Mouse (Mus musculus) limb, embryonic 14.5 days (tissue): ENCODE measurements around the gene Atp2c1. TPM values are rescaled to one million over a fixed set of nuclear protein-coding genes. Genes with fewer than 3 reads are reported as not detected.
A peak's percentile ranks its signal among the peaks of the same experiment; 100 is the strongest.

ENCODE experiments used
- ATAC-seq: fragments of 200-750 bp; cut with Nextera tagmentation; 2 replicates; pipeline ENCODE4 v1.8.0; 2017; ENCODE audit warnings: low read depth, moderate number of reproducible peaks, moderate TSS enrichment; ENCODE audit not compliant: low FRiP score
- DNase-seq: peaks from one replicate; pipeline ENCODE4 v3.0.0-alpha.2; 2015; ENCODE audit warnings: low spot score
- H3K27ac ChIP-seq: fragments of 300-500 bp; sonication (generic); replicated peaks from 2 replicates; pipeline ENCODE4 v1.5.1; 2014; ENCODE audit warnings: low read depth, mild to moderate bottlenecking, low read length, moderate library complexity, mixed read lengths
- H3K27me3 ChIP-seq: fragments of 300-500 bp; sonication (generic); 2 replicates; pipeline ENCODE4 v1.6.1; 2014; ENCODE audit warnings: low read length, mixed read lengths; ENCODE audit not compliant: control insufficient read depth, insufficient read depth
- H3K36me3 ChIP-seq: fragments of 300-500 bp; sonication (generic); 2 replicates; pipeline ENCODE4 v1.6.1; 2014; ENCODE audit warnings: mild to moderate bottlenecking, low read length, moderate library complexity, mixed read lengths; ENCODE audit not compliant: control insufficient read depth, insufficient read depth
- H3K4me1 ChIP-seq: fragments of 300-500 bp; sonication (generic); 2 replicates; pipeline ENCODE4 v1.6.1; 2014; ENCODE audit warnings: antibody characterized with exemption, low read length, mixed read lengths; ENCODE audit not compliant: control insufficient read depth, insufficient read depth
- H3K4me2 ChIP-seq: fragments of 300-500 bp; sonication (generic); replicated peaks from 2 replicates; pipeline ENCODE4 v1.6.1; 2014; ENCODE audit warnings: low read depth, mild to moderate bottlenecking, low read length, moderate library complexity; ENCODE audit not compliant: severe bottlenecking
- H3K4me3 ChIP-seq: fragments of 300-500 bp; sonication (generic); replicated peaks from 2 replicates; pipeline ENCODE4 v1.5.1; 2014; ENCODE audit warnings: low read length
- H3K9ac ChIP-seq: fragments of 300-500 bp; sonication (generic); 2 replicates; pipeline ENCODE4 v1.6.1; 2014; ENCODE audit warnings: mild to moderate bottlenecking, low read depth, low read length, moderate library complexity; ENCODE audit not compliant: severe bottlenecking
- H3K9me3 ChIP-seq: fragments of 300-500 bp; sonication (generic); 2 replicates; pipeline ENCODE4 v1.6.1; 2016; ENCODE audit warnings: low read length; ENCODE audit not compliant: control insufficient read depth
- POLR2A ChIP-seq: fragments of 200-500 bp; IDR thresholded peaks from 2 replicates; pipeline ENCODE4 v1.8.0; 2012; ENCODE audit warnings: inconsistent platforms, mild to moderate bottlenecking, moderate library complexity, borderline replicate concordance; ENCODE audit not compliant: insufficient read depth, insufficient read length; ENCODE audit errors: extremely low read depth
- WGBS: fragments of 180-500 bp; shearing (Covaris S2); extraction: QIAGEN DNeasy Blood & Tissue Kit; methylation state at CpG from one replicate; pipeline ENCODE4 v1.1.7; 2014; 5-methylcytosine and 5-hydroxymethylcytosine counted together
- polyA plus RNA-seq, 2 experiments: library from polyadenylated mRNA; depleted of rRNA in 1 of 2; stranded (reverse) in 1 of 2; unstranded in 1 of 2; fragments of >200 nt; fragmentation: Nextera tagmentation in 1 of 2; extraction: Ambion mirVana in 1 of 2; gene quantifications; 2 replicates each; pipeline versions ENCODE4 v1.2.1 to v1.2.3; 2012 to 2014

Gene Atp2c1
- polyA plus RNA-seq, 2 experiments = 53.0 to 62.8 TPM

DNA sequence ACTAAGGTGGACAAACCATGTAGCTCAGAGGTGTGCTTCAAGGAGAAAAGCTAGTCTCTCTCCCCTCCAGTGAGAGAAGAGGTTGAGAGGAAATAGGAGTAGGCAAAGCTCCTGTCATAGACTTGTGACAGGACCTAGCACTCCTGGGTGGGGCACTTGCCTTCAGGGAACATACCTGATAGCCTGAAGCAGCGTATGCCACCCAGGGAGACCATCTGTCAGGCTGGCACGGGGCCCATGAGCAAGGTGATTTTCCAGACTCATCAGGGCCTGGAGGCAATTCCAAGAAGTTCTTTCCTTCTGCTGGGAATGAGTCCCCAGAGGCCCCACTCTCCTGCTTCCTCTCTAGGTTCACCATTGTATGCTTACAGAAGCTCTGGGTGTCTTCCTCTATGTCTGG lies 4.1 kb downstream of the Atp2c1 start:
- no peak overlapping the region for H3K27ac ChIP-seq
- H3K4me3 ChIP-seq = no peak overlapping the region
- WGBS = 50% methylated on average over 2 of the region's 2 CpGs
- TF ChIP-seq POLR2A = no peak
- DNase-seq = no peak
- H3K4me1 ChIP-seq = peaks cover 22% of the 10 kb centered on the region
- no peaks in the 10 kb centered on the region for H3K27me3 ChIP-seq
- H3K4me2 ChIP-seq = no peak overlapping the region
- no peak overlapping the region for H3K9ac ChIP-seq
- no peaks in the 10 kb centered on the region for H3K36me3 ChIP-seq
- no peak for ATAC-seq
- H3K9me3 ChIP-seq = no peaks in the 10 kb centered on the region

- Histone ChIP-seq H3K9me3 (no peaks in the 10 kb centered on the region), H3K27ac (no peak overlapping the region), H3K27me3 (no peaks in the 10 kb centered on the region), H3K4me2 (no peak overlapping the region), H3K4me3 (no peak overlapping the region), H3K4me1 (peaks cover 22% of the 10 kb centered on the region), H3K9ac (no peak overlapping the region), H3K36me3 (no peaks in the 10 kb centered on the region)
- no peak for TF ChIP-seq POLR2A
- 19% methylated on average over 3 of the region's 3 CpGs for WGBS
- no peak for ATAC-seq
- DNase-seq = no peak
These were observed 5.1 kb downstream of the Atp2c1 start for GRCm38 (mm10) chr9:105522063-105522462.

DNA sequence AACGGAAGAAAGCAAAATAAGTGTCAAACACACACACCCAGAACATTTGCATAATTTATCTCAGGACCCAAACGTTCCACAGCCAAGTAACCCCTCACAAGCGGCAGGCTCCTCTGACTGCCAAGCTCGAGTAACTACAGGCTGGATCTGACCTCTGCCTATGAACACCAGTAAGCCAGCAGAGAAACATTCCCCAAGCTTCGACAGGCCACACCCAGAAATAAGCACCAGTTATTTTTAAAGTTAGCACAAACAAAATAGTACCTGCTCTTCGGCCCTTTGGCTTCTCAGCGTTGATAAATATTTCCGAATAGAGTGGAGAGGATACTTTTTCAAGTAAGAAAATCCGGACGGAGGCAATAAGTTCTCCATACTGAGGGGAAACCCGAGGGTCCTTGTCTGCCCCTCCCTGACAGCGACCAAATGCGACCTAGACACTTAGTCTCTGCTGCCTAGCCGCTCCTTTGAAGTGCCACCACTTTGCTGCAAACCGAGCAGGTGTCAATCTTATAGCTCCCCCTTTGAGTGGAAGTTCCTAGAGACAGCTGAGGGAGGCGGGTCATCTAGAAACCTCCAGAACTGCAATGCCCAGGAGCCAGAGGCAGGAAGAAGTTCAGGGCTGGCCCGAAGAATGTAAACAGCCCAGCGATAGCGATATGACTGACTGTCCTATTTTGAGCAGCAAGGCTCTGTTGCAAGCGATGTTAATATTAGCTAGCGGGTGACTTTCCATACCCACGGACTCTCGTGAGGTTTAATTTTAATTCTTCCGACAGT lies 6.2 kb downstream of the Atp2c1 start:
- H3K4me2 ChIP-seq = no peak overlapping the region
- ATAC-seq = peak; percentile 60
- DNase-seq = no peak

GRCm38 (mm10) chr9:105519278-105519883 lies 7.7 kb downstream of the Atp2c1 start:
- WGBS = 51% methylated on average over 6 of the region's 6 CpGs
- no peak overlapping the region for H3K4me3 ChIP-seq
- H3K4me2 ChIP-seq = no peak overlapping the region
- no peak for TF ChIP-seq POLR2A
- H3K9me3 ChIP-seq = no peaks in the 10 kb centered on the region
- no peaks in the 10 kb centered on the region for H3K36me3 ChIP-seq
- DNase-seq (no peak), ATAC-seq (no peak)
- H3K4me1 ChIP-seq = peaks cover 20% of the 10 kb centered on the region
- H3K27me3 ChIP-seq = no peaks in the 10 kb centered on the region
- no peak overlapping the region for H3K27ac ChIP-seq
- no peak overlapping the region for H3K9ac ChIP-seq

More for the DNA sequence above, 6.2 kb downstream of the Atp2c1 start:
- no peak for TF ChIP-seq POLR2A
- H3K27me3 ChIP-seq = no peaks in the 10 kb centered on the region
- WGBS = 43% methylated on average over 24 of the region's 24 CpGs
- H3K4me3 ChIP-seq = no peak overlapping the region
- no peak overlapping the region for H3K9ac ChIP-seq
- no peaks in the 10 kb centered on the region for H3K36me3 ChIP-seq
- H3K4me1 ChIP-seq = peaks cover 22% of the 10 kb centered on the region
- H3K27ac ChIP-seq = no peak overlapping the region
- no peaks in the 10 kb centered on the region for H3K9me3 ChIP-seq

DNA sequence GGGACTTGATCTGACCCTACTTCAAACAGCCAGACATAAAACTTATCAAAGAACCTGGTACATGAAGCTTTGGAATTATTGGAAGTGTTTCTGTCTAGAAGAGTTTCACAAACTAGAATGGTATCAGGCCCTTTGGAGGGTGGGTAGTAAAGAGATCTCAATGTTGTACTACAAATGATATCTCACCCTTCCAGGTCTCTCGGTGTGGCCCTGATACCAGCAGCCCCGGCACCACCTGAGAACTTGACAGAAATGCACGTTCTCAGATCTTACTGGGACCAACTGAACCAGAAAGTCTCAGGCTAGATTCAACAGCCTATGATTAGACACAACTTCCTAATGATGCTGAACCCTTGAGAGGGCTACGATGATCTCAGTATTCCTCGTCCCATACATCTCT lies 23.4 kb downstream of the Atp2c1 start:
- DNase-seq (no peak), ATAC-seq (no peak)
- 93% methylated on average over 5 of the region's 5 CpGs for WGBS
- H3K4me1 ChIP-seq = no peaks in the 10 kb centered on the region
- no peak overlapping the region for H3K27ac ChIP-seq
- H3K4me3 ChIP-seq = no peak overlapping the region
- no peak overlapping the region for H3K9ac ChIP-seq
- no peak overlapping the region for H3K4me2 ChIP-seq
- H3K27me3 ChIP-seq = no peaks in the 10 kb centered on the region
- no peak for TF ChIP-seq POLR2A
- no peaks in the 10 kb centered on the region for H3K9me3 ChIP-seq
- no peaks in the 10 kb centered on the region for H3K36me3 ChIP-seq
